Mouse (Mus musculus) adrenal gland, postnatal 25 days (tissue): ENCODE data around the gene Dohh. TPM values are rescaled to one million over a fixed set of nuclear protein-coding genes. Genes with fewer than 3 reads are reported as not detected.

Experiments used
- DNase-seq: peaks from one replicate; pipeline ENCODE4 v3.0.0; 2021; ENCODE audit warnings: mixed read lengths
- total RNA-seq: library from RNA; stranded (reverse); gene quantifications from 2 replicates; pipeline ENCODE4 v1.2.3, GENCODE M21; 2021

The Dohh gene
- total RNA-seq, 1 experiment from 2014 or later, result 52.7 TPM

DNA sequence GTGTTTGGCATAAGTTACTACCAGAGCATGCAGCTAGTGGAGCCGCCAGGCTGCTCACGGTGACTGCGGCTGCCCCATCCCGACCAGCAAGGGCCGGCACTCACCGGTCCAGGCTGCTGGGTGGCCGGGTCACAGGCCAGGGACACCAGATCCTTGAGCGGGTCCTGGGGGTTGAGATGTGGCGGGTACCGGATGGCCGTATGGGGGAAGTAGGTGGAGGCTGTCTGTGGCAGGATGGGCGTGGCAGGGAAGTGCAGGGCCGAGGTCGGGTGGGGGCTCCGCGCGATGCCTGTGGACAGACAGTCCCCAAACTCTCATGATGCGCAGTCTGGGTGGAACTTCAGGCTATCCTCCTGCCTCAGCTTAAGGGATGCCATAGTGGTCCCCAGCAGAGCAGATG, 20.5 kb downstream of the Dohh start:
- DNase-seq, result no peak

- DNase-seq, result peak; percentile 63
These were observed 21.5 kb downstream of the Dohh start for GRCm38 (mm10) chr10:81405588-81406201.

DNA sequence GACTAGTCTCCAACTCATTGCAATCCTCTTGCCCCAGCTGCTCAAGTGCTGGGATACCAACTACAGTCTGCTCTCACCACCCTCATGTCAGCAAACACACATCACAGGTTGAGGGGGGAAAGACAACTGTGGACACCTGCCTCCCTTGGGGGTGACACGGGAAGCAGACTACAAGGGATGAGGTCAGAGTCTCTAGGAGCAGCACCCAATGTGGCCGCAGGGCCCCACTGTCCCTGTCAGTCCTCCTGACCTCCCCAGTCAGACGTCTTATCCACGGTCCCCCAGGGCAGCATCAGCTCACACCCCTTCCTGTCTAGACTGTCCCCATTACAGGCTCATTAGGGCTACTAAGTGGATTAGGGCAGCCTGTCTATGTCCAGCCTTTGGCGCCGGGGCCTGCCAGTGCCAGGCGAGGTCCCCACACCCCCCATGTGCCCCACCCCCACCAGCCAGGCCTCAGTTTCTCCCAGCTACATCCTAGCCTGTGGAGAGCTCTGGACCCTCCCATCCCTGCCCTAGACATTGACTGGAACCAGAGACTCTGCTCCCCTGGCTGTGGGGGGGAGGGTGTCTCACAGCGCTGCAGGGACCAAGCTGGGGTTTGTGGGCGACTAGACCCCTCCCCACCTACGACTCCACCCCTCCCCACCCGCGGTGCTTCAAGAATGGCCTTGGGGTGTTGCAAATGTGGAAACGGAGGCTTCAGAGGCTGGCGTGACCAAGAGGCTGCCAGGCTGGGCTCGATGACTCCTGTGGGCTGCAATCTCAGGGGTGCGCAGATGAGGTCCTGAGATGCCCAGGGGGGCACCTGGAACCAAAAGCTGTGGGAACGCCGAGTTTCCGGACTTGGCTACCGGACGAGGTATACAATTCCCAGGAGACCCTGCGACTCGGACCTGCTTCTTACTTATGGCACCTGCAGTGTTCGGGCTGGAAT, 22.5 kb downstream of the Dohh start:
- DNase-seq, result no peak

GRCm38 (mm10) chr10:81407539-81408423, 23.6 kb downstream of the Dohh start:
- DNase-seq, result peak; percentile 79

- no peak for DNase-seq
These were observed 24.1 kb downstream of the Dohh start for GRCm38 (mm10) chr10:81408424-81408729.

- DNase-seq, result peak; percentile 86
These were observed 24.7 kb downstream of the Dohh start for GRCm38 (mm10) chr10:81408871-81409291.

- DNase-seq, result no peak
These were observed 25.1 kb downstream of the Dohh start for GRCm38 (mm10) chr10:81409330-81409729.

DNA sequence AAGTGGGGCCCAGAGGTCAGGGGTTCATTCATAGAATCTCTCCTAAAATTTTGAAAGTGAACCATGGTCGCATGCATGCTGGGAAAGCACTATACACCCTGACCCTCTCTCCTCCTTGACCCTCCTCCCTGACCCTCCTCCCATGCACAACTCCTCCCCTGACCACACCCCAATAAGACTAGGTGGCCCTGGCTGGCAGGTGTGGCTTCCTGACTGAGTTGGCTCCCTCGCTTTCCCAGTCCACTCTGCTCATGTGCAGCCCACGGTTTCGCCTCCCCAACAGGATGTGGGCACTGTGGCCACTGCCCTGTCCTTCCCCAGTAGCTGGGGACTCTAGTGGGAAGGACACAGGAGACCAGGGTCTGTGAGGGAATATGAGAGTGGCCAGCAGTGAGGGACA, 26.1 kb downstream of the Dohh start:
- DNase-seq, result no peak

- DNase-seq, result no peak
These were observed 26.8 kb downstream of the Dohh start for GRCm38 (mm10) chr10:81410981-81411380.

DNA sequence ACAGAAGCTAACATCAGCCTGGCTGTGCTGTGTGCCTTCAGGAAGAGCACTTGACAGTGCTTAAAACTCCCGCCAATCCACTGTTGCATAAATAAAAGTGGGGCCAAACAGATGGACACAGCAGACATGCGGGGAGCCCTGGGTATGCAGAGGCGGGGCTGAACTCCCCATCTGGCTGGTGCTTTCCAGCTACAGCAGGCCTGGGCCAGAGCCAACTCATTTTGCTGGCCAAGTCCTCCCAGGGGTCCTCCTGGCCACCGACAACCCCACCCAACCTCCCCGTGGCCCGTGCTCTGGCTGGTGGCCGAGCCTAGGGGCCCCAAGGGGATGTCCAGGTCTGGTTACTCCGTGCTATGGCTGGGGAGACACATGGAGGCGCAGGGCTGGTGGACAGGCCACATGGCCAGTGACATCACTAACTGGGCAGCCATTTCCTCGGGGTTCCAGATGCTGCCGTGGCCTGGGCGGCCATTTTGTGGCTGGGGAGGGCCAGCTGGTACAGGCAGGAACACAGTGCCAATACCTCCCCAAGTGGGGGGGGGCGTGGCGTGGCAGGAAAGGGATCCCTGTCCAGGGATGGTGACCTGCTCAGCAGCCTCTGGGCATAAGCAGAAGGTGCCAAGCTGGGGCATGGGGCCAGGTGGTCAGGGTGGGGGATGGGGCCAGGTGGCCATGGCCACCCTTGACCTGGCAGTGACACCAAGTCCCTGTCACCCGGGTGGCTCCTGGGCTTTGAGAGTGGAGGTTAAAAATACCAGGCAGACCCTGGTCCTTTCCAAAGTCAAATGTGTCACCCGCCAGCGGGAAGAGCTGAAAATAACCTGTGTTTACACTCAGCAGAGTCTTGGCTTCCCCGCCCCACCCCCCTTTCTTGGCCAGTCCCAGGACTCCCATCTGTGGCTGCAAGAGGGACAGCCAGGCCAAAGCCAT, 27.5 kb downstream of the Dohh start:
- peak; percentile 81 for DNase-seq

- no peak for DNase-seq
These were observed 28.5 kb downstream of the Dohh start for GRCm38 (mm10) chr10:81412586-81413309.

DNA sequence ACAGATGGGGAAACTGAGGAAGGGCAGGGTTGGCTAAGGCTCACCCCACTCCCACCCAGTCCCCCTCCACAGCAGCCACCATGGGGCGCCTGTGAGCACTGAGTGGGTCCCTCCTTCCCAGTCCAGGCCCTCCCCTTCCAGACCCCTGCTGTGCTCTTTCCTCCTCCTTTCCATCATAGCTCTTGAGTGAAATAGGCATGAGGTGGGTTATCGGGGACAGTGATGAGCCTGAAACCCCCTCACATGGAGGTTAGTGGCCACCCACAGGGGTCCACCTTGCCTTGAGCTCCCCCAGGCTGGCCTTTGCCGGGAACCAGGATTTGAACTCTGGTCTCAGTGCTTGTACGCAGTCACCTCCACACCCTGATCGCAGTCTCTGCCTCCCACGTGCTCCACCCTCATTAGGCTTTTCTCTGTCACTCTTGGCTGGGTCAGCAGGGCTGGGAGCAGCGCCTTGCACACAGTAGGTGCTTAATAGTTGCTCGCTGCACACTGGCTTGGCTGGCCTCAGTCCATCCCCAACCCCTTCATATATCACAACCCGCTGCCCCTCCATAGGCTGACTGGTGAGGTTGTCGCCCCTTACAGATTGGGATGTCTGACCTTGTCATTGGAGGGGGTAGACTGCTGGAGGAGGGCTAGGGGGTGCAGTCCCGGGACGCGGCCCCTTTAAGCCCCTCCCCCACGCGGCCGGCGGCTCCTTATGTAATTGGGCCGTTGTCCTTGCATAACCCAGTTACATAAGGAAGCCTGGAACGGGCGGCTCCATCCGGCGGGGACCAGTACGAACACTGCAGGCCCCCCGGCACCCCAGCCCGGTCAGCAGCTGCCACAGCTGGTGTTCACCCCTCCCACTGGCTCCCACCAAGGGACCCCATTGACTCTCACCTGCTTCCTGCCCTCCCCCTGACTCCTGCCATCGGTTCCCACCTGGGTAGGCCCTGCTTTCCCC, 29.4 kb downstream of the Dohh start:
- DNase-seq, result peak; percentile 87

DNA sequence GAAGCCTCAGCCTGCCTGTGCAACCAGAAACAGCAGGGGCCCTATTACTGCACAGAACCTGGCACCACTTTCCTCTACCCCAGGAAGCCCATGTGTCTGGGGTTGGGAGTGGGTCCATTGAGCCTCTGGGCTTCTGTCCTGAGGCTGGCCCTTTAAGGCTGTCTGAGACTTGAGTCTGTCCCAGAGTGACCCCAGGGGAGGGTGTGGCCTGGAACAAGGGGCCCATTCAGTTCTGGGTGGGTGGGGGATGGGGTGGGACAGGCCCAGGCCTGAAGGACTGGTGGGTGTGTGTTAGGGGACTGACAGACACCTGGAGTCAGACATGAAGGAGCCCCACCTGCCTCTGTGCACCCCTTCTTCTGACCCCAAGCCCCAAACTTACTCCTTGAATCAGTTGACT, 30.5 kb downstream of the Dohh start:
- DNase-seq, result no peak

DNA sequence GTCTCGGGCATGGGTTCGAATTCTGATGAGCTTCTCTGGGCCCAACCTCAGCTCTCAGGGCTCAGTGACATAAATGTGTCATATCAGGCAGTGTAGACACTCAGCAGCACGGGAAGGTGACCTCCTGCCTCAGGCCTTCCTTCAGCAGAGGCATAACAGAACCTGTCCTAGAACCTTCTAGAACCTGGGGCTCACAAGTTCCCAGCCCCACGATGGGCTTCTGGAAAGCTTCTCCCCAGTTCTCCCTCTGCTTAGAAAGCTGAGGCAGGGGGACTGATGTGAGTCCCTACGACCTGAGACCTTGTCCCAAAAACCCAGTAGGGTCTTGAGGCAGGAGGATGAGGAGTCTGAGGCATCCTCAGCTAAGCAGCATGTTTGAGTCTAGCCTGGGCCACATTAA, 30.9 kb downstream of the Dohh start:
- no peak for DNase-seq

DNA sequence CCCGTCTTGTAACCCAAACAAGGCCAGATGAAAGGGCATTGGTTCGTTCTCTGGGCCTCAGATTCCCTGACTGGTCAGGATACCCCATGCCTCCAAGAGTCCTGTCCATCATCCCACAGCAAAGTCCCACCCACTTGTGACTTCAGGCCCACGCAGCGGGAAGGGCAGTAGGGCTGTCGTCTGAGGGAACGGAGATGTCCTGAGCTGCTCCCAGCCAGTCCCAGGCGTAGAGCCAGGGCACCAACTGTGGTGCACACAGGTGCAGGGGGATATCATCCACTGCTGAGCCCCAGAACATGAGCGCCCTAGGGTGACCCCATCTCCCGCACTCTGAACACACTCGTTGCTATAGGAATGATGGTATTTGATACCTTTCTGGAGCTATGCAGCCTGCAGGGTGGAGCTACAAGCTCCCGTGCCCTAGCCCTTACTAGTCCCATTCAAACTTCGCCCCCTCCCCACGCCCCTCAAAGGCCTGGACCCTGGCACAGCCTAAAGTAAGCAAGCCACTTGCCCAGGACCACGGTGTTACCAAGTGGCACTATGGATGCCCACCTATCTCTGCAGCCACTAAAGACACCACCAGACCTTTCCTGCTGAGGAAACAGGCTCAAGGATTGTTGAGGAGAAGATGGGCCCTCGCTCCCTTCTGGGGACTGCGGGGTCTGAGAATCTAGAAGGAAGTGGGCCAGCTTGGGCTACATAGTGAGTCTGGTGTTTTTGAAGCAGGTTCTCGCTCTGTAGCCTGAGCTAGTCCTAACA, 31.5 kb downstream of the Dohh start:
- DNase-seq, result peak; percentile 2

DNA sequence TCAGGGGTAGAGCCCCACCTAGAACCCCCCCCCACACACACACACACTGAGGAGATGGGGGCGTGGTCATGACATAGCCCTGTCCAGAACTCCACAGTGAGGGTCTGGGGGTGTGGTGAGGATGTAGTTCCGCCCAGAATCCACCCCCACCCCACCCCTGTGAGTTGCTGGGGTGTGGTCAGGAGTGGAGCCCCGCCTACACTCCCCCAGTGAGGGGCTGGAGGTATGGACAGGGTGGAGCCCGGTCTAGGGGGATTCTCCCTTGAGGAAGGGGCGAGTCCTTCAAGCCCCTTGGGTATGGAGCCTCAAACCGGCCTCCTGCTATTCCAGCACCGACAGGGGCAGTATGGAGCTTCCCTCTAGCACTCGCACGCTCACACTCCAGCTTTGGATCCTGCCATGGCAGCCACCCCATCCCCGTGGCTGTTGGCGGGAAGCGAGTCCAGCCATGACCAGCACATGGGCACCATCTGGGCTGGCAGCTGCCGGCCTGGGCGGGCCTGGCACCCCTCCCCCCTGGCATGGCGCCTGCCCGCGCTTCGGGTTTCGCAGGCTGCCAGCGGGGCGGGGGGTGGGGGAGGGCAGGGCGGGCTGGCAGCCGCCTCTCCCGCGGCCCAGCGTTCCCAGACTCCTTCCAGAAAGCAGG, 32.5 kb downstream of the Dohh start:
- DNase-seq, result peak; percentile 86

DNA sequence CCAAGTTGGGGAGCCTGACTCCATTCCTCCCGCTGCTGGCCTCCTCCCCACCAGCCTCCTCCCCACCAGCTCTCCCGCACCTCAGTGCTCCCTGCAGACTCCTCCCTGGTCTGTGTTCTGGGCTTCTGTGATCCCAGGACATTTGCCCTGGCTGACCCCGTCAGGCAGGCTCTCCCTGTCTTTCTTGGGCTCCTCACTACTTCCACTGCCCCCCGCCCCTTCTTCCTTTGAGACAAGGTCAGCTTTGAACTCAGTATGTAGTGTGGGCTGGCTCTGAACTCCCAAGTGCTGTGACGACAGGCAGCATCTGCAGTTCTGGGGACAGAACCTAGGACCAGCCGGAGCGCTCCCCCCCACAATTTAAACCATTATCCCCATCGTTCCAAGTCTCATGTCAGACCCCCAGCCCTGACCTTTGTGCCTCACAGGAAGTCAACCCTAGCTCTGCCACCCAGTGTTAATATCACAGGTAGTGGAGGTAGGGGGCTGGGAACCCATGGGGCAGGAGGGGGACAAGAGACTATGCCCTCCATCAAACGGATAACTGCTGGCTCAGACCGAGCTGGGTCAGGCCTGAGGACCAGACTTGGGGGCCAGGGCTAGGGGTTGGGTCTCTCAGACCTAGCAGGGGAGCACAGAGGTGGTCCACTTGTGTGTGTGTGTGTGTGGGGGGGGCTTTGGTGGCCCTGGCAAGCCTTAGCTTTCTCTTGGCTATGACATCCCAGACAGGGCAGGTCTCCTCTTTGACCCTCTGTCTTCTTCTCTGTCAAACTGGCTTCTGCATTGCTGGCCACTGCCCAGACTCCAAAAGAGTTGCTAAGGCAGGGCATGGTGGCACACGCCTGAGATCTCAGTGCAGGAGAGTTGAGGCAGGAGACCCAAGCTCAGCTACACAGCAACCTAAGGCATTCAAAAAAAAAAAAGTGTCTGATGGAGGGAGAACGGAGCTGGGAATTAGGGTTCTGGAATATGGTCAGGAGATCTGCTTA, 33.3 kb downstream of the Dohh start:
- peak; percentile 4 for DNase-seq
